Mouse (Mus musculus) urinary bladder, adult 18-20 months (tissue): ENCODE measurements around the gene Rtp2.
A peak's percentile ranks its signal among the peaks of the same experiment; 100 is the strongest.

Experiments
- DNase-seq, 2 experiments: peaks; one replicate each; pipeline ENCODE4 v3.0.0; 2022; ENCODE audit warnings: low spot score in 2 of 2, mixed read lengths in 2 of 2

The Rtp2 gene

GRCm38 (mm10) chr16:23890636-23891035 is 41.6 kb downstream of the Rtp2 start, which contains the start of gene Sst:
TSS of gene Sst (minus strand) at chr16:23890958.
- no peak for DNase-seq

GRCm38 (mm10) chr16:23890151-23890550 is 42.0 kb downstream of the Rtp2 start:
- DNase-seq: peak in 1 of 2 experiments; percentile 7

GRCm38 (mm10) chr16:23887910-23888579 is 44.1 kb downstream of the Rtp2 start:
- no peak for DNase-seq

GRCm38 (mm10) chr16:23885098-23885497 is 47.1 kb downstream of the Rtp2 start:
- no peak for DNase-seq
